Mouse (Mus musculus) small intestine, adult 2 months (tissue): ENCODE measurements at regions not wholly inside any gene's neighbourhood (a gene's known extent, or its start where the extent isn't known, plus 50 kb on each side); places are given as distances from the start of the nearest gene placed in this dataset.

Experiments
- H3K27ac ChIP-seq: fragments of 200-500 bp; 2 replicates; pipeline ENCODE4 v1.5.1; 2012; ENCODE audit warnings: low read depth, low read length, control low read depth, inconsistent platforms; ENCODE audit not compliant: insufficient read depth
- H3K27me3 ChIP-seq: fragments of 200-500 bp; 2 replicates; pipeline ENCODE4 v1.6.1; 2012; ENCODE audit warnings: mild to moderate bottlenecking, moderate library complexity, low read length, inconsistent platforms; ENCODE audit not compliant: control insufficient read depth, insufficient read depth
- H3K36me3 ChIP-seq: fragments of 200-500 bp; 2 replicates; pipeline ENCODE4 v1.6.1; 2012; ENCODE audit warnings: mild to moderate bottlenecking, low read length, control low read depth, inconsistent platforms; ENCODE audit not compliant: control insufficient read depth, insufficient read depth
- H3K4me1 ChIP-seq: fragments of 200-500 bp; 2 replicates; pipeline ENCODE4 v1.6.1; 2012; ENCODE audit warnings: low read length, inconsistent platforms, mixed read lengths; ENCODE audit not compliant: control insufficient read depth, insufficient read depth, insufficient read length
- H3K4me3 ChIP-seq: fragments of 200-500 bp; 2 replicates; pipeline ENCODE4 v1.5.1; 2012; ENCODE audit warnings: low read depth, mild to moderate bottlenecking, control low read depth, inconsistent platforms, low read length, moderate library complexity
- CTCF ChIP-seq: fragments of 200-500 bp; IDR thresholded peaks from 2 replicates; pipeline ENCODE4 v1.5.1; 2012; ENCODE audit warnings: low read depth, mild to moderate bottlenecking, control low read depth, inconsistent platforms, low read length, moderate library complexity, mixed read lengths; ENCODE audit not compliant: insufficient replicate concordance, insufficient read length; ENCODE audit errors: extremely low read depth
- POLR2A ChIP-seq: fragments of 200-500 bp; IDR thresholded peaks from 2 replicates; pipeline ENCODE4 v1.6.1; 2012; ENCODE audit warnings: low read depth, mild to moderate bottlenecking, control low read depth, inconsistent platforms, low read length, moderate library complexity
- WGBS: fragments of 180-500 bp; shearing (Covaris S2); methylation state at CpG from one replicate; pipeline ENCODE4 v1.1.7; 2018; 5-methylcytosine and 5-hydroxymethylcytosine counted together

DNA sequence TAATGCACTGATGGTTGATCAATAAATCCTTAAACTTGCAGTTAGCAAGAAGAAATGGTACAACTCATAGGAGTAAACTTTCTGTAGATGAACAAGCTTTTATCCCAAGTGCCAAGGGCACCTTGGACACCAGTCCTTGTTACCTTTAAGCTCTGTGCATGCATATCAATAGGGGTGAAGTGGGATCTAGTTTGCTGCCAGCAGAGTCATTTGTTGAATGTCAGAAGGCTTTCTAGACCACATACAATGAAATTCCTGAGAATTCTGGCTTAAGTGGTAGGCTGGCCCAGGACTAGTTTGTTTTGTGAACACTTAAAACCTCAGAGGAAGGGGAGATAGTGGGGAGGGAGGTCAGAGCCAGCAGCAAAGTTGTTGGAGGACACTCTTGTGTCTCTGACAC, 437.9 kb upstream of the 4930412O13Rik start:
- H3K27me3 ChIP-seq: no peaks in the 10 kb centered on the region

DNA sequence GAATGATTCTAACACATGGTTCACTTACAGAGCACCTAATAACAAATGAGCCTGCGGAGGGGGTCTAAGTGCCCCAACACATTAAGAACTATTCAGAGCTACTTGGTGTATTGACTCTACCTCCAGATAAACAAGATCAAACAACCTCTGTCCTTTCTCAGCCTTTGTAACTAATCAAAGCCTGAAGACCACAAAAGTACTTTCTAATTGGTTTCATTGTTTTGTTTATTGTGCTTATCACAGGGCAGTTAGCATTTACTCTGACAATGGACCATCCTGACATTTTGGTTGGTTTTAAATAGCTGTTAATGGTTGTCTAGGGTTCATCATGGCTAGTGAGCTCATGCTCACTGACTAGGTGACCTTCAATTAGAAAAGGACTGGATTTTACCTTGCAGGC, 435.2 kb upstream of the 4930412O13Rik start:
- Histone ChIP-seq H3K27me3 (no peaks in the 10 kb centered on the region), H3K4me3 (no peak overlapping the region), H3K27ac (no peak overlapping the region), H3K36me3 (no peaks in the 10 kb centered on the region), H3K4me1 (no peaks in the 10 kb centered on the region)
- WGBS: 90% methylated on average over 1 of the region's 1 CpGs
- TF ChIP-seq POLR2A: no peak
- no peak for TF ChIP-seq CTCF

More for the DNA sequence above, 437.9 kb upstream of the 4930412O13Rik start:
- Histone ChIP-seq H3K36me3 (no peaks in the 10 kb centered on the region), H3K27ac (no peak overlapping the region), H3K4me3 (no peak overlapping the region), H3K4me1 (no peaks in the 10 kb centered on the region)
- TF ChIP-seq CTCF (no peak), POLR2A (no peak)

DNA sequence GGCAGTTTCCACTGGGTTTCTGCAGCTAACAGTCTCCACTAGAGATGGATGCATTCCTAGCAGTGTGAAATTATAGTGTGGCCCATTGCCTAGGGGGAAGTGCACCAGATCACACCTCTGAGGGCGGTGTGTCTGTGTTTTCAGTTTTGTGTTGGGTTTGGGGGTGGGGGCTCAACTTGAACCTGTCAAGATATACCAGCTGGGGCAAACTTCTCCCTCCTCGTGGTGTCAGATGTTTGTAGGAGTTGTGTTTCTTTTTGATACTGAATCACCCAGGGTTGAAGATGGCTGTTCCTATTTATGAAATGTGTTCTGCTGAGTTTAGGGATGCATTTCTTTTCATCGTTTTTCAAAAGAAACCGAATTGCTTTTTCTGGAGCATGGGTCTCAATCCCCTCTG, 416.6 kb upstream of the 4930412O13Rik start:
- Histone ChIP-seq H3K27me3 (no peaks in the 10 kb centered on the region), H3K36me3 (no peaks in the 10 kb centered on the region), H3K4me3 (no peak overlapping the region), H3K27ac (no peak overlapping the region), H3K4me1 (no peaks in the 10 kb centered on the region)
- TF ChIP-seq CTCF: no peak
- no peak for TF ChIP-seq POLR2A
- 73% methylated on average over 4 of the region's 4 CpGs for WGBS

DNA sequence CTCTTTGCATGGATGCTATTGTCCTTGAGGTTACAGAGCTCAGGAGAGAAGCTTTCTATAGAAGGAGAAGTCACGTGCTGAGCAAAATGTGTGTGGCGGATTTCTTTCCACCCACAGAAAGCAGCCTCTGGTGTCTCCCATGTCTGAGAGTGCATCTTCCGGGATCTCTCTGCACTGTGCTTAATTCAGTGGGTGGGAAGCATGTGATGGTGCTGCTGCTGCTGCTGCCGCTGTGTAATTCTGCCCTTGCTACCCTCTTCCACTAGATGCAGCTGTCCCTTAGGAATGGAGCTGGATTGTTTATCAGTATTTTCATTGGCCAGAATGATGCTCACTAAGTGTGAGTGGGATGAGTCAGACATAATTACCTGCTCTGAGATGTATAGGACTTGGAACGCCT, 416.2 kb upstream of the 4930412O13Rik start:
- H3K4me1 ChIP-seq: no peaks in the 10 kb centered on the region
- no peaks in the 10 kb centered on the region for H3K36me3 ChIP-seq
- no peak overlapping the region for H3K27ac ChIP-seq
- H3K27me3 ChIP-seq: no peaks in the 10 kb centered on the region
- H3K4me3 ChIP-seq: no peak overlapping the region
- WGBS: 43% methylated on average over 5 of the region's 5 CpGs
- TF ChIP-seq POLR2A (no peak), CTCF (no peak)

DNA sequence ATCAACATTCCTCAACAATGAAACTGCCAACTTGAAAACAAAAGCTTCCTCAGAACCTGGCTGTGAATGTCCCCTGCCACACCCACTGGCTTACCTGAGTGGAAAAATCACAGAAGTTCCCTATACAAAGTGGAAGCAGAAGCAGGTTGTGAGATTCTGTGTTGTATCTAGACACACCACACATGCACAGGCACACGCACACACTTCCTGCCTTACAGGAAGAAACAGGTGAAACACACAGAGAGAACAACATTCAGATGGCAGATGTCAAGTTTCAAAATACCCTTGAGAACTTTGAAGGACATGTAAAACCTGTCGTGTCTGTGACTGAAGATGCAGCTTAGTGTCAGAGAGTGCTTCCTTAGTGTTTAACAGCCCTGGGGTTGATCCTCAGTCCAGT, 413.5 kb upstream of the 4930412O13Rik start:
- WGBS: 77% methylated on average over 2 of the region's 2 CpGs
- Histone ChIP-seq H3K27ac (no peak overlapping the region), H3K27me3 (no peaks in the 10 kb centered on the region), H3K4me1 (no peaks in the 10 kb centered on the region), H3K4me3 (no peak overlapping the region), H3K36me3 (no peaks in the 10 kb centered on the region)
- no peak for TF ChIP-seq POLR2A
- no peak for TF ChIP-seq CTCF

DNA sequence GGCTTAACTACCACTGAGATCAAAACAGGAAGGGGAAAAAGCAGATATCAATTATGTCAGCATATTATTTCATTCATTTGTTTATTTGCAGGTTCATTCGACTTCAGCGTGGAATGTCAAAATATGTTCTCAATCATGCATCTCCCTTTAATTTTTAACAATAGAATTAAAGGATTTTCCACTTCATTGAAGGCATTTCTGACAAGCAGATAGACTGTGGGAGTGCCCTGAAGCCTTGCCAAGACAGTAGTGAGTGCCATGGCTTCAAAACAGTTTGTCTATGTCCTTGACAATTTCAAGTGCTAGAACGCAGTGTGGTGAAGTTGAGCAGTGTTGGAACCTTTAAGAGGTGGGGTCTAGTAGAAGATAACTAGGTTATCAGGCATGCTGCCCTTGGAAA, 412.4 kb upstream of the 4930412O13Rik start:
- Histone ChIP-seq H3K4me1 (no peaks in the 10 kb centered on the region), H3K4me3 (no peak overlapping the region), H3K27me3 (no peaks in the 10 kb centered on the region), H3K27ac (no peak overlapping the region), H3K36me3 (no peaks in the 10 kb centered on the region)
- no peak for TF ChIP-seq POLR2A
- no peak for TF ChIP-seq CTCF
- WGBS: 73% methylated on average over 3 of the region's 3 CpGs

DNA sequence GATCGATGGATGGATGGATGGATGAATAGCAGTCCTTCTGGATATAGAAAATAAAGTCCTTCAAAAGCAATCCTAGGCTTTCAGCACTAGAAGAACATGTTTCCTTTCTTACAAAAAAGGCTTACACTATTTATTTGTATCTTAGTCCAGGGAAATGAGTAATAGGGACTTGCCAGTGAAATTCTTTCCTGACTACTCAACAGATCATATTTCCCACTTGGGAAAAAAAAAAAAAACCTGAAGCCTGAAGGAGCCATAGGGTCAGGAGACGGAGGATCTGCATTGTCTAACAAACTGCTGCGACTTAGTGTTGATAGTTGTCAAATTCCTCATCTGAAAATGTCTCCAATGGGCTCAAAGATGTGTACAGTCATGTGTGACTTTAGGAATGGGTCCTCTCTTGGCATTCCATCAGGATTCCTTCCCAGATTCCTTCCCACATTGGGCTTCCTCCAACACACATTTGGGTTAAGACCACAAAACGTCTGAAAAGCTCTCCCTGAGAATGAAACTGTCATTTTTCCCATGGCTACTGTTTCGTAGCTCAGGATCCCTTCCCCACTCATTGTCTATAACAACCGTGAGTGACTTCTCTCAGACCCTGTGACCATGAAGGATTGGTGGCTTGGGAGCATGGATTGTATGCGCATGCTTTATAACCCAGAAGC, 399.2 kb upstream of the 4930412O13Rik start:
- no peaks in the 10 kb centered on the region for H3K4me1 ChIP-seq
- H3K4me3 ChIP-seq: no peak overlapping the region
- no peaks in the 10 kb centered on the region for H3K36me3 ChIP-seq
- WGBS: 66% methylated on average over 7 of the region's 7 CpGs
- no peaks in the 10 kb centered on the region for H3K27me3 ChIP-seq
- TF ChIP-seq POLR2A (no peak), CTCF (no peak)
- no peak overlapping the region for H3K27ac ChIP-seq

DNA sequence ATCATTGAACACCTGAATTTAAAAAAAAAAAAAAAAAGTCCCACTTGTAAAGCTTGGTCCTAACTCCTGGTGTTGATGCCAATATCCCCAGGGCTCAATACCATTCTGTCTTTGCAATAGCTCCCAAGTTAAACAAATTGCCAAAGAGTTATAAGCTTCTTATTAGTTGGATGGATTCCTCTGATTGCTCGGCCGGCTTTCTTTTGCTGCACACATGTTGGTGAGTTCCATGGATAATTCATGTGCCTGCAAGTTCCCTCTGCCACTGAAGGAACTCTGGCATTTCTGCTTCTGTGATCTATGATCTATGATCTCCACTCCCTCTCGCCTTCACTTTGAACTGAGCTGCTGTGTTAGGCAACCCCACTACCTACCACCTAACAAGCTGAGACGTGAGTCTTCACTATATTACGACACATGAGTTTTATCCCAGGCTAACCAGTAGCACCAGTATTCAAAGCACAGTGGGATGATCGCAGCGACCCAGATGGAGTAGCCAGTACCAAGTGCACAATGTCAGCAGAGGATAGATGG, 393.6 kb upstream of the 4930412O13Rik start:
- Histone ChIP-seq H3K27me3 (no peaks in the 10 kb centered on the region), H3K36me3 (no peaks in the 10 kb centered on the region), H3K27ac (no peak overlapping the region), H3K4me1 (no peaks in the 10 kb centered on the region), H3K4me3 (no peak overlapping the region)
- WGBS: 86% methylated on average over 7 of the region's 7 CpGs
- TF ChIP-seq CTCF: no peak
- no peak for TF ChIP-seq POLR2A
